Comparison of ENCODE assay signal across 14 mouse cellular contexts in genomic region chr9:103449092-103449491, GRCm38 (mm10). TPM values are rescaled to one million over a fixed set of nuclear protein-coding genes. Genes with fewer than 3 reads are reported as not detected.
A peak's percentile ranks its signal among the peaks of the same experiment; 100 is the strongest.
DNase-seq lines count a peak whose midpoint lies in the region; ATAC-seq lines count a peak whose summit lies in the region.
"Had no signal": no experiment of that assay in that cellular context is flagged by ENCODE, and none has a peak within 500 bp of the region (broad histone marks: within the 10 kb centered on the region; RNA-seq: fewer than 3 reads in every experiment).

No protein-coding gene starts in this region.

- no peaks in the 10 kb centered on the region for H3K36me3 ChIP-seq in intestine, embryonic 16.5 days (ENCODE audit: control insufficient read depth, insufficient read depth, low read length)
- H3K36me3 ChIP-seq: embryonic facial prominence, embryonic 12.5 days; hindbrain, embryonic 10.5 days; limb, embryonic 13.5 days; neural tube, embryonic 12.5 days had no signal

- no peaks in the 10 kb centered on the region for H3K4me1 ChIP-seq in intestine, embryonic 16.5 days (ENCODE audit: control insufficient read depth, insufficient read depth, low read length)
- H3K4me1 ChIP-seq: embryonic facial prominence, embryonic 12.5 days; hindbrain, embryonic 10.5 days; limb, embryonic 13.5 days; neural tube, embryonic 12.5 days had no signal

- H3K9ac ChIP-seq in intestine, embryonic 16.5 days (ENCODE audit: low read depth, low read length), result no peak overlapping the region
- H3K9ac ChIP-seq: embryonic facial prominence, embryonic 12.5 days; forebrain, postnatal 0 days; limb, embryonic 13.5 days; neural tube, embryonic 12.5 days had no signal

- WGBS in intestine, embryonic 16.5 days, result 76% methylated on average over 7 of the region's 7 CpGs

- H3K27me3 ChIP-seq in intestine, embryonic 16.5 days (replicated peaks; ENCODE audit: control insufficient read depth, insufficient read depth, low read length), result no peaks in the 10 kb centered on the region
- H3K27me3 ChIP-seq: embryonic facial prominence, embryonic 12.5 days; limb, embryonic 13.5 days; neural tube, embryonic 12.5 days had no signal

- H3K27ac ChIP-seq in intestine, embryonic 16.5 days (ENCODE audit: low read length), result no peak overlapping the region
- H3K27ac ChIP-seq: embryonic facial prominence, embryonic 12.5 days; hindbrain, embryonic 10.5 days; layer of hippocampus, adult 2 months; limb, embryonic 13.5 days; neural tube, embryonic 12.5 days had no signal

- no peak for ATAC-seq in intestine, embryonic 16.5 days
- ATAC-seq: forebrain, postnatal 0 days had no signal

- DNase-seq in urinary bladder, postnatal 14 days (ENCODE audit: low spot score), result peak; percentile 13
- DNase-seq in urinary bladder, adult 18-20 months (ENCODE audit: low spot score in 2 of 2), result no peak
- DNase-seq in kidney, postnatal 14 days, result peak; percentile 16
- DNase-seq in spleen, adult 12 weeks (ENCODE audit: low spot score), result peak; percentile 45
- DNase-seq in thymus, postnatal 4 days, result peak; percentile 55
- DNase-seq in heart, adult 9 months (ENCODE audit: low spot score in 2 of 2), result no peak
- DNase-seq in left cerebral cortex, adult 11 months (ENCODE audit: low spot score), result no peak
- DNase-seq: forebrain, postnatal 0 days had no signal

- no peak overlapping the region for H3K4me2 ChIP-seq in intestine, embryonic 16.5 days (ENCODE audit: low read depth, low read length)
- H3K4me2 ChIP-seq: embryonic facial prominence, embryonic 12.5 days; limb, embryonic 13.5 days; neural tube, embryonic 12.5 days had no signal

- peaks cover 9% of the 10 kb centered on the region; the same call in 1 of the 2 replicates for H3K9me3 ChIP-seq in intestine, embryonic 16.5 days (ENCODE audit: control insufficient read depth, low read length)
- H3K9me3 ChIP-seq: hindbrain, embryonic 10.5 days; limb, embryonic 13.5 days; neural tube, embryonic 12.5 days had no signal

- no peak overlapping the region for H3K4me3 ChIP-seq in intestine, embryonic 16.5 days (ENCODE audit: low read length)
- H3K4me3 ChIP-seq: embryonic facial prominence, embryonic 12.5 days; hindbrain, embryonic 10.5 days; layer of hippocampus, adult 2 months; limb, embryonic 13.5 days; neural tube, embryonic 12.5 days had no signal

RNA-seq across cellular contexts. Expression of gene Bfsp2, which starts 31.1 kb away (rescaled TPM):
- polyA plus RNA-seq in intestine, embryonic 16.5 days (2015; fragmentation: Nextera tagmentation; extraction: Ambion mirVana), result not detected in 2 replicates

Comparison
In these comparisons a context has a peak if more than half of its experiments do, and no peak if none do; other contexts are left out.
1. DNase-seq: peak in urinary bladder, postnatal 14 days (single experiment), kidney, postnatal 14 days (single experiment), spleen, adult 12 weeks (single experiment) and thymus, postnatal 4 days (single experiment); none in urinary bladder, adult 18-20 months (0 of 2), heart, adult 9 months (0 of 2) and left cerebral cortex, adult 11 months (single experiment).